ENCODE assay signal across 10 mouse cellular contexts in the genomic region with DNA sequence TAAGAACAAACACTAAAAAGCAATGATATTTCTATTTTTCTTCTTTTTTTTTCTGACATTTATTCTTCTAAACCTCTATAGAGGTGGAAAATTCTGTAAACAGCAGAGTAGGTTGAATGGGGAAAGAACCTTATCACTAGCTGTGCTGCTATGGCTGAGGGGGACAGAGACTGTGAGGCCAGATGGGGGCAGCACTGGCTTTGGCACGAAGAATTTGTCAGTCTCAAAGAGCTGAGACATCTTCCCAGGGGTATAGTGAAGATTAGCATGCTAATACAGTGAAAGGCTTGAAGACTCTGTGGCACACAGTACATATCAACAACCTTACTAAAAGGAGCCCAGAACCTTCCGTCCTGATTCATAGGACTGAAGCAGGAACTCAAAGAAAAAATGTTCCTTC. TPM values are rescaled to one million over a fixed set of nuclear protein-coding genes. Genes with fewer than 3 reads are reported as not detected.
A peak's percentile ranks its signal among the peaks of the same experiment; 100 is the strongest.
DNase-seq lines count a peak whose midpoint lies in the region; ATAC-seq and TF ChIP-seq lines count a peak whose summit lies in the region.
"Had no signal": no experiment of that assay in that cellular context is flagged by ENCODE, and none has a peak within 500 bp of the region (broad histone marks: within the 10 kb centered on the region; RNA-seq: fewer than 3 reads in every experiment).

No protein-coding gene starts in this region.

- peak; percentile 62 for DNase-seq in heart, postnatal 0 days (ENCODE audit: low spot score)
- DNase-seq in 416B (ENCODE audit: low read depth) = peak; percentile 66
- DNase-seq in adipocyte (ENCODE audit: low spot score) = peak; percentile 51
- peak; percentile 57 for DNase-seq in heart, postnatal 4 days
- peak; percentile 62 for DNase-seq in lung, postnatal 14 days
- no peak for DNase-seq in frontal cortex, postnatal 36 days (ENCODE audit: low spot score in 2 of 2)

- no peaks in the 10 kb centered on the region for H3K27me3 ChIP-seq in heart, postnatal 0 days (ENCODE audit: control insufficient read depth, insufficient read depth, low read length)
- no peaks in the 10 kb centered on the region for H3K27me3 ChIP-seq in heart, embryonic 11.5 days (ENCODE audit: control insufficient read depth, insufficient read depth, low read length)
- no peaks in the 10 kb centered on the region for H3K27me3 ChIP-seq in forebrain, embryonic 13.5 days
- H3K27me3 ChIP-seq: neural tube, embryonic 13.5 days had no signal

- peak; percentile 61 for TF ChIP-seq CTCF in heart, postnatal 0 days (IDR thresholded peaks at IDR 0.05; ENCODE audit: low read depth)

- no peaks in the 10 kb centered on the region for H3K9me3 ChIP-seq in heart, postnatal 0 days (replicated peaks; ENCODE audit: control insufficient read depth, low read length)
- no peaks in the 10 kb centered on the region for H3K9me3 ChIP-seq in heart, embryonic 11.5 days (replicated peaks; ENCODE audit: control insufficient read depth, low read length)
- no peaks in the 10 kb centered on the region for H3K9me3 ChIP-seq in forebrain, embryonic 13.5 days (replicated peaks)
- H3K9me3 ChIP-seq: neural tube, embryonic 13.5 days had no signal

- no peaks in the 10 kb centered on the region for H3K36me3 ChIP-seq in heart, postnatal 0 days (replicated peaks; ENCODE audit: control insufficient read depth, insufficient read depth, low read length)
- H3K36me3 ChIP-seq in heart, embryonic 11.5 days (ENCODE audit: control insufficient read depth, insufficient read depth, low read length) = no peaks in the 10 kb centered on the region
- no peaks in the 10 kb centered on the region for H3K36me3 ChIP-seq in forebrain, embryonic 13.5 days (ENCODE audit: poor library complexity, severe bottlenecking)
- H3K36me3 ChIP-seq: neural tube, embryonic 13.5 days had no signal

- no peaks in the 10 kb centered on the region for H3K4me1 ChIP-seq in heart, postnatal 0 days (ENCODE audit: control insufficient read depth, insufficient read depth)
- no peaks in the 10 kb centered on the region for H3K4me1 ChIP-seq in heart, embryonic 11.5 days (ENCODE audit: control insufficient read depth, insufficient read depth, low read length)
- H3K4me1 ChIP-seq in forebrain, embryonic 13.5 days = no peaks in the 10 kb centered on the region
- H3K4me1 ChIP-seq: neural tube, embryonic 13.5 days had no signal

- H3K4me3 ChIP-seq in heart, postnatal 0 days (ENCODE audit: low read depth, low read length) = no peak overlapping the region
- H3K4me3 ChIP-seq in heart, embryonic 11.5 days (ENCODE audit: low read depth, low read length) = no peak overlapping the region
- no peak overlapping the region for H3K4me3 ChIP-seq in forebrain, embryonic 13.5 days
- H3K4me3 ChIP-seq: neural tube, embryonic 13.5 days had no signal

- H3K27ac ChIP-seq in heart, postnatal 0 days (ENCODE audit: low read depth) = no peak overlapping the region
- no peak overlapping the region for H3K27ac ChIP-seq in heart, embryonic 11.5 days (ENCODE audit: low read depth, low read length)
- H3K27ac ChIP-seq in forebrain, embryonic 13.5 days = no peak overlapping the region
- H3K27ac ChIP-seq: neural tube, embryonic 13.5 days had no signal

- H3K4me2 ChIP-seq in heart, postnatal 0 days (ENCODE audit: low read depth, low read length) = no peak overlapping the region
- no peak overlapping the region for H3K4me2 ChIP-seq in heart, embryonic 11.5 days
- no peak overlapping the region for H3K4me2 ChIP-seq in forebrain, embryonic 13.5 days
- H3K4me2 ChIP-seq: neural tube, embryonic 13.5 days had no signal

- 0 out of 2 replicates have a peak, but pooled peaks have one; percentile 17 for ATAC-seq in heart, postnatal 0 days (ENCODE audit: insufficient read depth, low read depth)
- ATAC-seq in heart, embryonic 11.5 days (replicated peaks; ENCODE audit: insufficient number of reproducible peaks, low FRiP score, low TSS enrichment) = no peak
- no peak for ATAC-seq in forebrain, embryonic 13.5 days

- TF ChIP-seq EP300 in heart, postnatal 0 days (IDR thresholded peaks at IDR 0.05; ENCODE audit: low read depth) = no peak

- 38% methylated on average over 2 of the region's 2 CpGs for WGBS in heart, postnatal 0 days
- WGBS in heart, embryonic 11.5 days (ENCODE audit: insufficient replicate concordance) = 32% methylated on average over 2 of the region's 2 CpGs
- WGBS in forebrain, embryonic 13.5 days = 35% methylated on average over 2 of the region's 2 CpGs

- no peak overlapping the region for H3K9ac ChIP-seq in heart, postnatal 0 days (replicated peaks; ENCODE audit: low read depth, low read length)
- no peak overlapping the region for H3K9ac ChIP-seq in heart, embryonic 11.5 days (ENCODE audit: low read depth, low read length)
- H3K9ac ChIP-seq in forebrain, embryonic 13.5 days = no peak overlapping the region
- H3K9ac ChIP-seq: neural tube, embryonic 13.5 days had no signal

RNA-seq across cellular contexts. Expression of gene Aspn, which starts 14.9 kb away (rescaled TPM):
- 45.8 and 67.5 TPM in 2 replicates for total RNA-seq in heart, postnatal 0 days (2014; rRNA removed; ENCODE audit: low replicate concordance)
- 56.0 and 62.7 TPM in 2 replicates for polyA plus RNA-seq in heart, postnatal 0 days (2015; fragmentation: Nextera tagmentation; extraction: Ambion mirVana)
- 0.60 and 0.79 TPM in 2 replicates for polyA plus RNA-seq in heart, embryonic 11.5 days (2014; fragmentation: Nextera tagmentation; extraction: Ambion mirVana)
- 100 to 1,000 TPM in 1 of 2 experiments, 10 to 100 TPM in 1; 86.9 to 101 TPM for total RNA-seq in heart, postnatal 4 days (2021)
- 0.18 and 1.00 TPM in 2 replicates for polyA plus RNA-seq in forebrain, embryonic 13.5 days (2015; fragmentation: Nextera tagmentation; extraction: Ambion mirVana)
- total RNA-seq: hematopoietic stem cell, adult 5-6 weeks had no signal

RNA-seq across cellular contexts. Expression of gene Omd, which starts 23.1 kb away (rescaled TPM):
- total RNA-seq in heart, postnatal 0 days (2014; rRNA removed; ENCODE audit: low replicate concordance) = not detected in 2 replicates
- polyA plus RNA-seq in heart, postnatal 0 days (2015; fragmentation: Nextera tagmentation; extraction: Ambion mirVana) = 0.43 and 0.59 TPM in 2 replicates
- 0.46 TPM in 2 replicates for polyA plus RNA-seq in heart, embryonic 11.5 days (2014; fragmentation: Nextera tagmentation; extraction: Ambion mirVana)
- under 1 TPM; 0.25 to 0.26 TPM for total RNA-seq in heart, postnatal 4 days (2021)
- 0.68 and 0.76 TPM in 2 replicates for polyA plus RNA-seq in forebrain, embryonic 13.5 days (2015; fragmentation: Nextera tagmentation; extraction: Ambion mirVana)
- total RNA-seq: hematopoietic stem cell, adult 5-6 weeks had no signal

RNA-seq across cellular contexts. Expression of gene Ogn, which starts 48.7 kb away (rescaled TPM):
- 47.4 and 71.8 TPM in 2 replicates for total RNA-seq in heart, postnatal 0 days (2014; rRNA removed; ENCODE audit: low replicate concordance)
- polyA plus RNA-seq in heart, postnatal 0 days (2015; fragmentation: Nextera tagmentation; extraction: Ambion mirVana) = 60.5 and 61.7 TPM in 2 replicates
- polyA plus RNA-seq in heart, embryonic 11.5 days (2014; fragmentation: Nextera tagmentation; extraction: Ambion mirVana) = 3.5 and 5.7 TPM in 2 replicates
- 10 to 100 TPM; 70.5 to 74.2 TPM for total RNA-seq in heart, postnatal 4 days (2021)
- 3.8 and 5.2 TPM in 2 replicates for polyA plus RNA-seq in forebrain, embryonic 13.5 days (2015; fragmentation: Nextera tagmentation; extraction: Ambion mirVana)
- total RNA-seq: hematopoietic stem cell, adult 5-6 weeks had no signal

RNA-seq across cellular contexts. Expression of gene Ecm2, which starts 54.6 kb away (rescaled TPM):
- total RNA-seq in heart, postnatal 0 days (2014; rRNA removed; ENCODE audit: low replicate concordance) = 5.3 and 6.6 TPM in 2 replicates
- 5.7 and 6.4 TPM in 2 replicates for polyA plus RNA-seq in heart, postnatal 0 days (2015; fragmentation: Nextera tagmentation; extraction: Ambion mirVana)
- 1.4 and 1.8 TPM in 2 replicates for polyA plus RNA-seq in heart, embryonic 11.5 days (2014; fragmentation: Nextera tagmentation; extraction: Ambion mirVana)
- total RNA-seq in heart, postnatal 4 days (2021) = 10 to 100 TPM; 13.2 to 13.8 TPM
- 0.96 and 1.3 TPM in 2 replicates for polyA plus RNA-seq in forebrain, embryonic 13.5 days (2015; fragmentation: Nextera tagmentation; extraction: Ambion mirVana)

Comparison
In these comparisons a context has a peak if more than half of its experiments do, and no peak if none do; other contexts are left out.
1. RNA of gene Aspn, which starts 14.9 kb away (polyA plus RNA-seq): 56.0 to 62.7 TPM in heart, postnatal 0 days; 0.60 to 0.79 TPM in heart, embryonic 11.5 days and 0.18 to 1.00 TPM in forebrain, embryonic 13.5 days; every median in the first group is over 10 times any median in the second.
2. DNase-seq: peak in heart, postnatal 0 days (single experiment), 416B (single experiment), adipocyte (single experiment), heart, postnatal 4 days (single experiment) and lung, postnatal 14 days (single experiment); none in frontal cortex, postnatal 36 days (0 of 2).